Mouse (Mus musculus) lung, embryonic 14.5 days (tissue): ENCODE measurements around the gene Degs1. TPM values are rescaled to one million over a fixed set of nuclear protein-coding genes. Genes with fewer than 3 reads are reported as not detected.

Experiments used
- ATAC-seq: fragments of 200-750 bp; cut with Nextera tagmentation; 2 replicates; pipeline ENCODE4 v1.8.0; 2017; ENCODE audit warnings: mild to moderate bottlenecking, moderate TSS enrichment, moderate library complexity; ENCODE audit not compliant: insufficient read depth
- DNase-seq: peaks from one replicate; pipeline ENCODE4 v3.0.0-alpha.2; 2015
- H3K27ac ChIP-seq: fragments of 300-500 bp; sonication (generic); 2 replicates; pipeline ENCODE4 v1.5.1; 2014; ENCODE audit warnings: low read depth, mild to moderate bottlenecking, moderate library complexity
- H3K27me3 ChIP-seq: fragments of 300-500 bp; sonication (generic); 2 replicates; pipeline ENCODE4 v1.6.1; 2014; ENCODE audit warnings: low read length, control low read depth; ENCODE audit not compliant: insufficient read depth
- H3K36me3 ChIP-seq: fragments of 300-500 bp; sonication (generic); 2 replicates; pipeline ENCODE4 v1.6.1; 2014; ENCODE audit warnings: control low read depth; ENCODE audit not compliant: insufficient read depth
- H3K4me1 ChIP-seq: fragments of 300-500 bp; sonication (generic); 2 replicates; pipeline ENCODE4 v1.6.1; 2014; ENCODE audit warnings: antibody characterized with exemption, control low read depth; ENCODE audit not compliant: insufficient read depth
- H3K4me2 ChIP-seq: fragments of 300-500 bp; sonication (generic); 2 replicates; pipeline ENCODE4 v1.6.1; 2014; ENCODE audit warnings: mild to moderate bottlenecking
- H3K4me3 ChIP-seq: fragments of 300-500 bp; sonication (generic); 2 replicates; pipeline ENCODE4 v1.5.1; 2014; ENCODE audit warnings: low read depth, low read length
- H3K9ac ChIP-seq: fragments of 300-500 bp; sonication (generic); 2 replicates; pipeline ENCODE4 v1.6.1; 2014
- H3K9me3 ChIP-seq: fragments of 300-500 bp; sonication (generic); 2 replicates; pipeline ENCODE4 v1.6.1; 2016; ENCODE audit warnings: low read depth, low read length, control low read depth
- CTCF ChIP-seq: IDR thresholded peaks from 2 replicates; pipeline ENCODE4 v1.5.1; 2016; ENCODE audit warnings: antibody characterized with exemption, low read depth
- WGBS: fragments of 180-500 bp; shearing (Covaris S2); extraction: QIAGEN DNeasy Blood & Tissue Kit; methylation state at CpG from one replicate; pipeline ENCODE4 v1.1.7; 2014; 5-methylcytosine and 5-hydroxymethylcytosine counted together
- polyA plus RNA-seq: library from polyadenylated mRNA; unstranded; fragments of >200 nt; fragmentation: Nextera tagmentation; extraction: Ambion mirVana; gene quantifications from 2 replicates; pipeline ENCODE4 v1.2.1, GENCODE M21; 2014

The Degs1 gene
- 131 and 141 TPM in 2 replicates for polyA plus RNA-seq

GRCm38 (mm10) chr1:182282091-182283075 lies at the start of gene Degs1:
Gene Degs1 (minus strand): TSS chr1:182282804.
- no peak for TF ChIP-seq CTCF
- DNase-seq, result peak; percentile 97
- Histone ChIP-seq H3K36me3 (peaks cover 24% of the 10 kb centered on the region), H3K9ac (peak within 1 kb of the TSS; percentile 90), H3K4me2 (peak within 1 kb of the TSS; percentile 82), H3K4me1 (peaks cover 21% of the 10 kb centered on the region), H3K9me3 (no peaks in the 10 kb centered on the region), H3K4me3 (peak within 1 kb of the TSS; percentile 80), H3K27me3 (no peaks in the 10 kb centered on the region), H3K27ac (peak within 1 kb of the TSS; percentile 92)
- WGBS, result under 1% methylated on average over 94 of the region's 94 CpGs
- ATAC-seq, result peak; percentile 92

GRCm38 (mm10) chr1:182325919-182326318 lies 43.3 kb upstream of the Degs1 start:
- Histone ChIP-seq H3K27ac (no peak overlapping the region), H3K4me2 (no peak overlapping the region), H3K36me3 (peaks cover 80% of the 10 kb centered on the region), H3K4me3 (no peak overlapping the region), H3K9me3 (no peaks in the 10 kb centered on the region), H3K27me3 (no peaks in the 10 kb centered on the region), H3K4me1 (no peaks in the 10 kb centered on the region), H3K9ac (no peak overlapping the region)
- TF ChIP-seq CTCF, result no peak
- DNase-seq (no peak), ATAC-seq (no peak)
- 100% methylated on average over 1 of the region's 1 CpGs for WGBS

GRCm38 (mm10) chr1:182324552-182324951 lies 41.9 kb upstream of the Degs1 start:
- TF ChIP-seq CTCF, result no peak
- DNase-seq (no peak), ATAC-seq (no peak)
- Histone ChIP-seq H3K36me3 (peaks cover 88% of the 10 kb centered on the region), H3K27me3 (no peaks in the 10 kb centered on the region), H3K9ac (no peak overlapping the region), H3K9me3 (no peaks in the 10 kb centered on the region), H3K4me1 (no peaks in the 10 kb centered on the region), H3K27ac (no peak overlapping the region), H3K4me3 (no peak overlapping the region), H3K4me2 (no peak overlapping the region)
- 90% methylated on average over 7 of the region's 7 CpGs for WGBS

- TF ChIP-seq CTCF, result no peak
- no peaks in the 10 kb centered on the region for H3K4me1 ChIP-seq
These were observed 40.5 kb upstream of the Degs1 start for GRCm38 (mm10) chr1:182323139-182323538.

GRCm38 (mm10) chr1:182314201-182314600 lies 31.6 kb upstream of the Degs1 start:
- no peak overlapping the region for H3K27ac ChIP-seq
- H3K4me2 ChIP-seq, result no peak overlapping the region
- no peaks in the 10 kb centered on the region for H3K27me3 ChIP-seq
- TF ChIP-seq CTCF, result no peak
- 93% methylated on average over 5 of the region's 5 CpGs for WGBS
- H3K4me1 ChIP-seq, result no peaks in the 10 kb centered on the region
- DNase-seq, result no peak
- no peak overlapping the region for H3K9ac ChIP-seq
- H3K9me3 ChIP-seq, result no peaks in the 10 kb centered on the region
- peaks cover 54% of the 10 kb centered on the region for H3K36me3 ChIP-seq
- H3K4me3 ChIP-seq, result no peak overlapping the region
- no peak for ATAC-seq

More at GRCm38 (mm10) chr1:182323139-182323538, 40.5 kb upstream of the Degs1 start:
- H3K27ac ChIP-seq, result no peak overlapping the region
- WGBS, result 96% methylated on average over 3 of the region's 3 CpGs
- H3K27me3 ChIP-seq, result no peaks in the 10 kb centered on the region
- ATAC-seq, result no peak
- no peak overlapping the region for H3K4me2 ChIP-seq
- DNase-seq, result no peak
- no peaks in the 10 kb centered on the region for H3K9me3 ChIP-seq
- no peak overlapping the region for H3K9ac ChIP-seq
- peaks cover 89% of the 10 kb centered on the region for H3K36me3 ChIP-seq
- H3K4me3 ChIP-seq, result no peak overlapping the region

GRCm38 (mm10) chr1:182313181-182313580 lies 30.6 kb upstream of the Degs1 start:
- TF ChIP-seq CTCF, result no peak
- H3K4me2 ChIP-seq, result no peak overlapping the region
- no peaks in the 10 kb centered on the region for H3K9me3 ChIP-seq
- 88% methylated on average over 8 of the region's 8 CpGs for WGBS
- peaks cover 45% of the 10 kb centered on the region for H3K36me3 ChIP-seq
- no peak overlapping the region for H3K27ac ChIP-seq
- ATAC-seq (no peak), DNase-seq (no peak)
- H3K27me3 ChIP-seq, result no peaks in the 10 kb centered on the region
- H3K4me3 ChIP-seq, result no peak overlapping the region
- H3K9ac ChIP-seq, result no peak overlapping the region
- no peaks in the 10 kb centered on the region for H3K4me1 ChIP-seq

- Histone ChIP-seq H3K4me3 (no peak overlapping the region), H3K27ac (no peak overlapping the region), H3K4me1 (no peaks in the 10 kb centered on the region), H3K4me2 (no peak overlapping the region), H3K9me3 (no peaks in the 10 kb centered on the region), H3K9ac (no peak overlapping the region), H3K27me3 (no peaks in the 10 kb centered on the region), H3K36me3 (peaks cover 28% of the 10 kb centered on the region)
- DNase-seq (no peak), ATAC-seq (no peak)
- peak; percentile 33; the same call in 1 of the 2 replicates for TF ChIP-seq CTCF
- 94% methylated on average over 5 of the region's 5 CpGs for WGBS
These were observed 28.8 kb upstream of the Degs1 start for GRCm38 (mm10) chr1:182311376-182311775.
